Mouse (Mus musculus): ENCODE measurements at regions not wholly inside any gene's neighbourhood (a gene's known extent, or its start where the extent isn't known, plus 50 kb on each side); places are given as distances from the start of the nearest gene placed in this dataset.

DNA sequence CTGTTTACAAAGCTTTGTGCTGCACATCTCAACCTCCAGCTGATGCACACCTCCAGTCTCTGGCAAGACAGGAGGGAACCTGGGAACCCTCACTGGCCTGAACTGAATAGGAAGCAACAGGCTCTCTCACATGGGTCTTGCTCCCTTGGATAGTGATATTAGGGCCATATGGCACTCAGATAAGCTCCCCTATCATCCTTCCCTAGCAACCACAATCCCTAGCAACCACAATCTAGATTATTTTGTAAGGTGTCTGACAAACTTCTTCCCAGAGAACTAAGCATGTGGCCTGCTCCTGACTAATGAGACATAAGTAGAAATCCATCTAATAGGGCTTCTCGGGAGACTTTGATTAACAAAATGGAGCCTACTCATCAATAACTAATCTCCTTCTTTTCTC, 253.1 kb upstream of the Ercc4 start:
- no peak overlapping the region for H3K9ac ChIP-seq (ENCODE audit: control insufficient read depth, low read depth, low read length, poor library complexity, severe bottlenecking)
- TF ChIP-seq ZNF384 (IDR thresholded peaks at IDR 0.05; ENCODE audit: low read depth, low read length) (no peak), NRF1 (IDR thresholded peaks at IDR 0.05; ENCODE audit: insufficient read depth, low read depth, low read length, poor library complexity, severe bottlenecking) (no peak), POLR2A (IDR thresholded peaks at IDR 0.05; ENCODE audit: control insufficient read depth in 1 of 2, insufficient read depth in 1 of 2, low read depth in 1 of 2, low read length in 2 of 2, poor library complexity in 1 of 2) (no peak), CHD2 (IDR thresholded peaks at IDR 0.05; ENCODE audit: low read length) (no peak), UBTF (IDR thresholded peaks at IDR 0.05; ENCODE audit: borderline replicate concordance, insufficient read depth, low read depth, low read length) (no peak), USF1 (IDR thresholded peaks at IDR 0.05; ENCODE audit: low read depth, low read length) (no peak), CHD1 (IDR thresholded peaks at IDR 0.05; ENCODE audit: low read depth, low read length) (no peak), MAX (IDR thresholded peaks at IDR 0.05; ENCODE audit: low read length) (no peak)
- no peaks in the 10 kb centered on the region for H3K79me2 ChIP-seq (ENCODE audit: control insufficient read depth, insufficient read depth, low read length, poor library complexity)
- H3K27ac ChIP-seq (ENCODE audit: control insufficient read depth, low read depth, low read length), result no peak overlapping the region
- no peak overlapping the region for H3K4me3 ChIP-seq (ENCODE audit: control insufficient read depth in 1 of 2, insufficient read depth in 1 of 2, low read depth in 2 of 2, low read length in 2 of 2)
- H3K36me3 ChIP-seq (ENCODE audit: control insufficient read depth in 1 of 2, insufficient read depth in 2 of 2, low read length in 2 of 2), result no peaks in the 10 kb centered on the region
- H3K9me3 ChIP-seq (replicated peaks; ENCODE audit: insufficient read depth, low read length), result no peaks in the 10 kb centered on the region
- no peaks in the 10 kb centered on the region for H3K27me3 ChIP-seq (ENCODE audit: control insufficient read depth in 1 of 2, insufficient read depth in 2 of 2, low read length in 2 of 2)
- DNase-seq (ENCODE audit: low read depth, low spot score), result no peak
- no peaks in the 10 kb centered on the region for H3K4me1 ChIP-seq (ENCODE audit: control insufficient read depth in 1 of 2, insufficient read depth in 2 of 2, low read length in 2 of 2)

DNA sequence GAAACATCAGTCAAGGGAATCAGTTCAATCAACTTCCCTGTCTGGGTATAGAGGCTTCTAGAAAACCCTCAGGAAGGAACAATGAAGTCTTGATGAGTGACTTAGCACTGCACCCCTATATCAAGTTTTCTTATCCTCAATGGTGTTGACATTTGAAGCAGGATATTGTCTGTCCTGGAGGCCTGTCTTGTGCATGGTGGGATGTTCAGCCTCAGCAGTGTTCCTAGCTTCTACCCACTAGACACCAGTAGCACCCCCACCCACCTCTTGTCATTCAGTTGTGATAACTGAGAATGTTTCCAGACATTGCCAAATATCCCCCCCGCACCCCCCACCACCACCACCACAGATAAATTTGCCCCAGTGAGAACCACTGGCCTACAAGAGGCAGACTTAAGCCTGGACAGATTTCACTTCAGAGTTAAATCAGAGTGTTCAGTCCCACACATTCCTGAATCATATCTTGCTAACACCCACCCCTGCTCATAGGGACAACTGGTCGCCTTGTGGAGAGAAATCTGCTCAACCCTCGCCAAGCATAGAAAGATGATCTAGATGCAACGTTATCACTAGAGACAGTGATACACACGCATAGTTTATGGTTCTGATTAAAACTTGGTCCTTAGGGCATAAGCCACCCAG, 249.6 kb upstream of the Ercc4 start:
- Histone ChIP-seq H3K9me3 (replicated peaks; ENCODE audit: insufficient read depth, low read length) (no peaks in the 10 kb centered on the region), H3K79me2 (ENCODE audit: control insufficient read depth, insufficient read depth, low read length, poor library complexity) (no peaks in the 10 kb centered on the region), H3K9ac (ENCODE audit: control insufficient read depth, low read depth, low read length, poor library complexity, severe bottlenecking) (no peak overlapping the region), H3K36me3 (ENCODE audit: control insufficient read depth in 1 of 2, insufficient read depth in 2 of 2, low read length in 2 of 2) (no peaks in the 10 kb centered on the region), H3K4me1 (ENCODE audit: control insufficient read depth in 1 of 2, insufficient read depth in 2 of 2, low read length in 2 of 2) (no peaks in the 10 kb centered on the region), H3K4me3 (ENCODE audit: control insufficient read depth in 1 of 2, insufficient read depth in 1 of 2, low read depth in 2 of 2, low read length in 2 of 2) (no peak overlapping the region), H3K27me3 (ENCODE audit: control insufficient read depth in 1 of 2, insufficient read depth in 2 of 2, low read length in 2 of 2) (no peaks in the 10 kb centered on the region), H3K27ac (ENCODE audit: control insufficient read depth, low read depth, low read length) (no peak overlapping the region)
- TF ChIP-seq MYB (IDR thresholded peaks at IDR 0.05; ENCODE audit: low read depth, low read length) (no peak), JUND (IDR thresholded peaks at IDR 0.05; ENCODE audit: low read depth, low read length) (no peak), POLR2AphosphoS2 (IDR thresholded peaks at IDR 0.05; ENCODE audit: low read length) (no peak), MAFK (IDR thresholded peaks at IDR 0.05; ENCODE audit: borderline replicate concordance, low read depth, low read length) (no peak), MAZ (IDR thresholded peaks at IDR 0.05; ENCODE audit: low read depth, low read length) (no peak), TAL1 (IDR thresholded peaks at IDR 0.05; ENCODE audit: low read length) (no peak), MAX (IDR thresholded peaks at IDR 0.05; ENCODE audit: low read length) (no peak), BHLHE40 (IDR thresholded peaks at IDR 0.05; ENCODE audit: borderline replicate concordance, low read depth, low read length) (no peak), ZMIZ1 (IDR thresholded peaks at IDR 0.05; ENCODE audit: low read depth, low read length) (no peak), RAD21 (IDR thresholded peaks at IDR 0.05; ENCODE audit: low read depth, low read length) (no peak), KAT2A (conservative IDR thresholded peaks at IDR 0.05; ENCODE audit: low read depth, low read length) (no peak), ETS1 (IDR thresholded peaks at IDR 0.05; ENCODE audit: low read depth, low read length) (no peak)
- no peak for DNase-seq (ENCODE audit: low read depth, low spot score)
